Mouse (Mus musculus) layer of hippocampus, adult 18-20 months (tissue): ENCODE measurements around the gene Srrm4. TPM values are rescaled to one million over a fixed set of nuclear protein-coding genes. Genes with fewer than 3 reads are reported as not detected.

Source experiments
- DNase-seq, 2 experiments: peaks; one replicate each; pipeline ENCODE4 v3.0.0; 2022; ENCODE audit warnings: low spot score in 2 of 2
- total RNA-seq, 2 experiments: library from RNA; stranded (reverse); gene quantifications; 2 replicates each; pipeline ENCODE4 v1.2.3; 2021

Srrm4 gene
- total RNA-seq, 2 experiments from 2014 or later = 23.8 to 27.2 TPM

GRCm38 (mm10) chr5:116492726-116493125 is 98.9 kb downstream of the Srrm4 start:
- DNase-seq = no peak

- DNase-seq = no peak
Observed at GRCm38 (mm10) chr5:116491794-116492420, 99.7 kb downstream of the Srrm4 start.

GRCm38 (mm10) chr5:116490826-116491225 is 100.8 kb downstream of the Srrm4 start:
- DNase-seq = peak in 1 of 2 experiments; percentile 38

- no peak for DNase-seq
Observed at GRCm38 (mm10) chr5:116489621-116490020, 102.0 kb downstream of the Srrm4 start.

DNA sequence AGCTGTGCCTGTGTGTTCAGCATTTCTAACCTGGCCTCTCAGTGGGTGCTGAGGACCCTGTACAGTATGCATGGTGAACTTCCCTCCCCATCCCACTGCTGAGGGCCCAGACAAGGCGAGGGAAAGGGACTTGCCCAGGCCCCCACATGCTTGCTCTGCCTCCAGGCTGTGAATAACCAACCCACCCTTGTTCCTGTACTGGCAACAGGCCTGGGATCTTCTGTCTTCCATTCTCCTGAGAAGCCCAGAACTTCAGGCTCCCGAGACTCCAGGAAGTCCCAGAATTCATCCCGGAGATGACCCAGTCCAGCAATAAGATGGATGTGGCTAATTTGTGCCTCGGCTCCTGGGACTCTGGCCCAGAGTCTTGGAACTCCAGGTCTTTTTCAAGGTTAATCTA is 105.5 kb downstream of the Srrm4 start:
- no peak for DNase-seq

DNA sequence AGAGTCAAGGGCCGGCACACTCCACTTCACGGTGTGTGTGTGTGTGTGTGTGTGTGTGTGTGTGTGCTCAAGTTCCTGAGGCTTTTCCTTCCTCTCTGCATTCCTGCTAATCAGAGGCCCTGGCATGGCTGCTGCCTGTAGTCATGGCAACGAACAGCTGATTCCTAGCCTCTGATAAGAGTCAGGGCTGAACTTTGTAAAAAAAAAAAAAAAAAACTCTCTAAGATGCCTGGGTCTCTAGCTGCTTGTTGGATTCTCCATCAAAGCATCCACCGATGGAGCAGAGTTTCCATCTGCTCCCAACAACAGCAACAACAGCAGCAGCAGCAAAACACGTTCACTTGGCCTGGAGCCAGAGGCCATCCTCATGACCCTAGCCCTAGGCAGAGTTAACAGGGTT is 106.5 kb downstream of the Srrm4 start:
- peak in 1 of 2 experiments; percentile 45 for DNase-seq

DNA sequence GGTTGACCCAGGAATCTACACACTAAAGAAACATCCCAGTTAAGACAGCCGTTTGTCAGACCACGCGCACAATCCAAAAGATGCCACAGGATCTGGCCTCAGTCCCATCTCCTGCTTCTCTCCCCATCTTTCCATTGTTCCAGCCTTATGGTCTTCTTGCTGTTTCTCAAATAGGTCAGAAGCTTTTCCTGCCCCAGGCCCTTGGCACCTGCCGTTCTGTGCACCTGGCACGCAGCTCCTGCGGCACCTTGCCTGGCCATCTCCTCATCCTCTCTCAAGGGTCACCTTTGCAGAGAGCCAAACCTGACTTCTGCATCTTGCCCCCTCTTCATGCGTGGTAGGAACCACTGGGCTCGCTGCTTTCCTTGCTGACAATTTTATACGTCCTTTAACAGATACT is 107.4 kb downstream of the Srrm4 start:
- no peak for DNase-seq

DNA sequence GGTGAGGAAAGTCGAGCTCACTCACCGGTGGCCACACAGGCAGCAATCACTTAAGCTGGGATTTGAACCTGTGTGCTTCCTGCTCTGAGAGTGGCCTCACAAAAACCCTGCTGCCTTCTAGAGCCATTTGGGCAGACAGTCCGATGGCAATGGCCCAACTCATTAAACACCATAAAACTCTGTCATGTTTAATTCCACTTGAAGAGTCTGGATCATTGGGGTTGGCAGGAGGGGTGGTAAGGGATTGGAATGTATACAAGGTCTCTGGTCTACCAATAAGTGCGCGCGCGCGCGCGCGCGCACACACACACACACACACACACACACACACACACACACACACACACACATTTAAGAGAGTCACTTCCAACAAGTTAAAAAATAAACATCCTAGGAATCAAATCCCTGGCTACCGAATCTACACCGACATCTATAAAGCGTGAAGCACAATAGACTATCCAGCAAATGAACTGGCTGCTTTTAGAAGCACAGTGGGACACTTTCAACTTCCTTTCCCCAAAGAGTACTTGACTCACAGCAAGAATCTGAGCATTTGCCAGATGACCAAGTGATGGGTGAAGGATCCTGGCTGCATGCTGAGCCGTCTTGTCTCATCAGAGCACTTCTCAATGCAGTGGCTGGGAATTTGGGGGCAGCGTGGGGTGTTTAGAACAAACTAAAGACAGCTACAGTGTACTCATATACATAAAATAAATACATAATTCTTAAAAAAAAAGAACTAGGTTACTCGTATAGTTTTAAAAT is 112.8 kb downstream of the Srrm4 start:
- DNase-seq = no peak

DNA sequence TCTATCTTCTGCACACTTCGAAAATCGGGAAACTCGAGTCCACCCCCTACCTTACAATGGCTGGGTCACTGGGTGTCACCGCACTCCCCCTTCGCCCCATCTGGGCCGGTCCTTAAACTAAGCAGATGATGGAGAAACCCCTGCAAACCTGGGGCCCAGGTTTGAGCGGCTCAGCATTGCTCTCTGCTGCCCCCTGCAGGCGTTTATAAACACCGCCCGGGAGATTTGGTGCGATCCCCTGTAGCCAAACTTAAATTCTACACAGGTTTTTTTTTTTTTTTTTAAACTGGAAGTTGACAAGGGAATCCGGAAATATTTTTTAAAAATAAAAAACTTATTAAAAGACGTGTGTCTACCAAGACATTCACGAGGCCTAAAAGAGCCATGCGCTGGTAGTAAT is 115.6 kb downstream of the Srrm4 start:
- DNase-seq = peak; percentile 19 to 35

DNA sequence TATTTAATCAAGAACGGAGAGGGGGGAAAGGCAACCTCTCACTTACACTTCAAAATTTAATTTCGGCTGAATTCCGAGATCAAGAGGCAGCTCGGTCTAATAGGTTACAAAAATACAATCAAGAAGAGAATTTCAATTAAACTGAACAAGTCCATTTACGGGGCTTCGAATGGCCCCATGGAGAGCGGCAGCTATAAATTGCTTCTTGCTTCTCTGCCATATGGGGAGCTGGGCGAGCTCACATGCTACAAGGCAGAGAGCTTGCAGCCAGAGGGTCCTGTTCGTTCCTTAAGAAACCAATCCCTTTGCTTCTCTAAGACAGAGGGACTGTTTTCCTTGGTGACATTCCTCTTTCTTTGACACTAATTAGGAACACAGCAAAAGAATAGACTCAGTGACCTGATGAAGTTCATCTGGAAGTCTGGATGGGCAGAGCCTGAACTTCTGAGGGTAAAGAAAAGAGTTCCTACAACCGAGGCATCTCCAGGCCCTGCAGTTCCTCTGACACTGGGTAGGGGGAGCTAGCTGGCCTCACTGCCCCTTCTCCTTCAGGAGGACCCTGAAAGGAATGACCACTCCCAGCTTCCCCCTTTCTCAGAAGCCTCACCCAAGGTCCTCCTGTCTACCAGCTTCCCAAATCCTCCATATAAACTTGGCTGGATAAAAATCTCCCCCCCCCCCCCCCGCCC is 130.1 kb downstream of the Srrm4 start:
- no peak for DNase-seq

GRCm38 (mm10) chr5:116459970-116460369 is 131.6 kb downstream of the Srrm4 start:
- peak in 1 of 2 experiments; percentile 34 for DNase-seq

GRCm38 (mm10) chr5:116457791-116458190 is 133.8 kb downstream of the Srrm4 start:
- no peak for DNase-seq

DNA sequence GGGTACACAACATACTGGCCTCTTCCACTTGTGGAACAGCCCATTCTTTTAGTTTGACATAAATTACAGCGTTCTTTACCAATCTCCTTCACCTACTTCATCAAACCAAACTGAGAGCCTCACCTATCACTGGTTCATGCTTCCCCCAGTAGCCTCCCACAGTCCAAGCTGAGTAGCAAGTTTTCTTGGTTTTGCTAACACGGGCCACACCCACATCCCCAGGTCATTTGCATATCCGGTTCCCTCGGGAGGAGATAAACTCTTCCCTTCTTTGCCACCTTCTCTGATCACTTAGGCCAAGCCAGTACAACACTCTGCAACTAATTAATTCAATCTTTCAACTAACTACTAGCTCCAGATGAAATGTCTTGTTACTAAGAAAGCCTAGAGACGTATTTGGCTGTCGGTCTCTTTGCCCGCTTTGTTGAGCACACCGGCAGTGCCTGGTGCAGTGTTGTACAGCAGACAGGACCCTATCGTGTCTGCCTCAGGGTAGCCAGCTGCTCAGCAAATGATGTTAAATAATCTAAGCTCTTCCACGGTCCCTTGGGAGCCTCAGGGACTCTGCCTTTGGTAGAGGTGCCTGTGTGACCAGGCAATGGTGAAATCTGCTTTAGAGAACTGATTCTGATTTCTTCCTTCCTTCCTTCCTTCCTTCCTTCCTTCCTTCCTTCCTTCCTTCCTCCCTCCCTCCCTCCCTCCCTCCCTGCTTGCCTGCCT is 134.7 kb downstream of the Srrm4 start:
- DNase-seq = no peak

- DNase-seq = peak in 1 of 2 experiments; percentile 51
Observed at GRCm38 (mm10) chr5:116453401-116453851, 138.2 kb downstream of the Srrm4 start.

- DNase-seq = no peak
Observed at GRCm38 (mm10) chr5:116450901-116451300, 140.7 kb downstream of the Srrm4 start.

DNA sequence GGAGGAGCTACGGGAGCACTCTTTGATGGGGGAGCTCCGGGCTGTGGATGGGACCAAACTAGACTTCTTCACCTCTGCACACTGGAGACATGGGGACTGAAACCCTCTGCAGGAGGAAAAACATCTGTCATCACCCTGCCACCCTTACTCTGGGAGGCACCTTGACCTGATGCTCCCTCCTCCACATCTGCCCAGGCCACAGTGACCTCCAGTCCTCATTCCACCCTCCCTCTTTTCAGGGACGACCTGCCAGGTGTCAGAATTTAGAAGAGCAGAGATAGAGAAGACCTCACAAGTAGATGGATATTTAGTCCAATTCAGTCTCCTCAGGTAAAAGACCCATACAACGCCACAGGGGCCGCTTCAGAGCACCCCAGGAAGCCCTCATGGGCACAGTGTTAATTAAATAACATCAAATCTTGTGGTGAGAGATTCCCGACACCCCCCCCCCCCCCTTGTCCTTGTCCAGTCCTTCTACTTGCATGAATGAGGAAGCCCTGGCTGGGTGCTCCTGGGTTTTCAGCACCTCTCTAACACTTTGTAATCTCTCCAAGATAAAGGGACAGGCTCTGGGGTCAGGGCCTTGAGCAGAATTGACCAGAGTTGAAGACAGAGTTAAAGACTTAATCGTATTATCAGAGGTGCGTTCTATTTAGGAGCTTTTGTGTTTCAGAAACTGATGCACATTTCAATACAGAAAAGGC is 141.9 kb downstream of the Srrm4 start:
- no peak for DNase-seq

- peak; percentile 51 to 60 for DNase-seq
Observed at GRCm38 (mm10) chr5:116448409-116449191, 143.0 kb downstream of the Srrm4 start.

GRCm38 (mm10) chr5:116447821-116448350 is 143.7 kb downstream of the Srrm4 start:
- no peak for DNase-seq

GRCm38 (mm10) chr5:116446552-116446951 is 145.1 kb downstream of the Srrm4 start:
- DNase-seq = peak in 1 of 2 experiments; percentile 76
